Mouse (Mus musculus) MEL (cell line): ENCODE results near the gene Abcb9. TPM values are rescaled to one million over a fixed set of nuclear protein-coding genes. Genes with fewer than 3 reads are reported as not detected.
A peak's percentile ranks its signal among the peaks of the same experiment; 100 is the strongest.

Experiments
- DNase-seq: peaks from one replicate; pipeline ENCODE4 v3.0.0; 2011; ENCODE audit warnings: low read depth, low spot score
- H3K27ac ChIP-seq: 2 replicates; pipeline ENCODE4 v1.5.1; 2012; ENCODE audit warnings: low read depth, mild to moderate bottlenecking, control low read depth, low read length, moderate library complexity; ENCODE audit not compliant: control insufficient read depth
- H3K27me3 ChIP-seq, 2 experiments: fragments of 150-350 bp in 1 of 2; sonication (generic) in 1 of 2; 2 replicates each; pipeline ENCODE4 v1.6.1; 2012; ENCODE audit warnings: low read length in 2 of 2, mild to moderate bottlenecking in 2 of 2, improper control_type of control experiment in 1 of 2, moderate library complexity in 1 of 2; ENCODE audit not compliant: insufficient read depth in 2 of 2, control insufficient read depth in 1 of 2
- H3K36me3 ChIP-seq, 2 experiments: 2 replicates each; pipeline ENCODE4 v1.6.1; 2012 to 2014; ENCODE audit warnings: low read length in 2 of 2, improper control_type of control experiment in 1 of 2, inconsistent platforms in 1 of 2, mild to moderate bottlenecking in 1 of 2; ENCODE audit not compliant: insufficient read depth in 2 of 2, control insufficient read depth in 1 of 2
- H3K4me1 ChIP-seq, 2 experiments: fragments of 150-350 bp in 1 of 2; sonication (generic) in 1 of 2; 2 replicates each; pipeline ENCODE4 v1.6.1; 2012; ENCODE audit warnings: low read length in 2 of 2, improper control_type of control experiment in 1 of 2, mild to moderate bottlenecking in 1 of 2; ENCODE audit not compliant: insufficient read depth in 2 of 2, control insufficient read depth in 1 of 2
- H3K4me3 ChIP-seq, 2 experiments: fragments of 150-350 bp in 1 of 2; sonication (generic) in 1 of 2; 2 replicates each; pipeline ENCODE4 v1.5.1; 2012; ENCODE audit warnings: low read depth in 2 of 2, low read length in 2 of 2, mild to moderate bottlenecking in 2 of 2, moderate library complexity in 2 of 2, control low read depth in 1 of 2, improper control_type of control experiment in 1 of 2; ENCODE audit not compliant: control insufficient read depth in 1 of 2, insufficient read depth in 1 of 2
- H3K79me2 ChIP-seq: 2 replicates; pipeline ENCODE4 v1.6.1; 2012; ENCODE audit warnings: mild to moderate bottlenecking, low read length, moderate library complexity; ENCODE audit not compliant: control insufficient read depth, poor library complexity, insufficient read depth
- H3K9ac ChIP-seq: 2 replicates; pipeline ENCODE4 v1.6.1; 2012; ENCODE audit warnings: low read depth, mild to moderate bottlenecking, control low read depth, low read length, moderate library complexity; ENCODE audit not compliant: control insufficient read depth, poor library complexity, severe bottlenecking
- H3K9me3 ChIP-seq: fragments of 150-350 bp; sonication (generic); replicated peaks from 2 replicates; pipeline ENCODE4 v1.6.1; 2012; ENCODE audit warnings: mild to moderate bottlenecking, low read length, improper control_type of control experiment, moderate library complexity; ENCODE audit not compliant: insufficient read depth
- BHLHE40 ChIP-seq: IDR thresholded peaks from 2 replicates; pipeline ENCODE4 v1.6.1; 2012; ENCODE audit warnings: low read depth, mild to moderate bottlenecking, inconsistent platforms, low read length, improper control_type of control experiment, borderline replicate concordance
- CHD1 ChIP-seq: IDR thresholded peaks from 2 replicates; pipeline ENCODE4 v1.6.1; 2012; ENCODE audit warnings: low read depth, mild to moderate bottlenecking, inconsistent platforms, low read length, improper control_type of control experiment
- CHD2 ChIP-seq: IDR thresholded peaks from 2 replicates; pipeline ENCODE4 v1.6.1; 2011; ENCODE audit warnings: low read length, improper control_type of control experiment
- CTCF ChIP-seq, 3 experiments: IDR thresholded peaks in 2 of 3; conservative IDR thresholded peaks in 1 of 3; 2 replicates each; pipeline ENCODE4 v1.5.1; 2011 to 2012; ENCODE audit warnings: low read length in 3 of 3, low read depth in 2 of 3, mild to moderate bottlenecking in 2 of 3, improper control_type of control experiment in 1 of 3, inconsistent platforms in 1 of 3, mixed read lengths in 1 of 3, moderate library complexity in 1 of 3; ENCODE audit not compliant: control insufficient read depth in 1 of 3, insufficient read depth in 1 of 3, poor library complexity in 1 of 3, severe bottlenecking in 1 of 3
- E2F4 ChIP-seq: IDR thresholded peaks from 2 replicates; pipeline ENCODE4 v1.6.1; 2011; ENCODE audit warnings: low read depth, low read length, improper control_type of control experiment, borderline replicate concordance
- ELF1 ChIP-seq: IDR thresholded peaks from 2 replicates; pipeline ENCODE4 v1.6.1; 2014; ENCODE audit warnings: low read depth, mild to moderate bottlenecking, inconsistent platforms, low read length, improper control_type of control experiment, moderate library complexity
- EP300 ChIP-seq, 2 experiments: IDR thresholded peaks; 2 replicates each; pipeline ENCODE4 v1.6.1; 2011; ENCODE audit warnings: improper control_type of control experiment in 2 of 2, low read length in 2 of 2, low read depth in 1 of 2, mild to moderate bottlenecking in 1 of 2
- ETS1 ChIP-seq: IDR thresholded peaks from 2 replicates; pipeline ENCODE4 v1.6.1; 2012; ENCODE audit warnings: low read depth, mild to moderate bottlenecking, inconsistent platforms, low read length, improper control_type of control experiment, moderate library complexity
- GABPA ChIP-seq: IDR thresholded peaks from 2 replicates; pipeline ENCODE4 v1.6.1; 2012; ENCODE audit warnings: low read depth, mild to moderate bottlenecking, inconsistent platforms, low read length, improper control_type of control experiment, moderate library complexity
- GATA1 ChIP-seq: IDR thresholded peaks from 2 replicates; pipeline ENCODE4 v1.6.1; 2011; ENCODE audit warnings: low read depth, low read length, improper control_type of control experiment
- HCFC1 ChIP-seq: IDR thresholded peaks from 2 replicates; pipeline ENCODE4 v1.6.1; 2012; ENCODE audit warnings: low read depth, mild to moderate bottlenecking, inconsistent platforms, low read length, improper control_type of control experiment, moderate library complexity
- JUND ChIP-seq: IDR thresholded peaks from 2 replicates; pipeline ENCODE4 v1.6.1; 2011; ENCODE audit warnings: low read depth, mild to moderate bottlenecking, improper control_type of control experiment, low read length
- KAT2A ChIP-seq: conservative IDR thresholded peaks from 2 replicates; pipeline ENCODE4 v1.6.1; 2012; ENCODE audit warnings: low read depth, low read length, improper control_type of control experiment, inconsistent platforms
- MAFK ChIP-seq: IDR thresholded peaks from 2 replicates; pipeline ENCODE4 v1.6.1; 2011; ENCODE audit warnings: low read depth, mild to moderate bottlenecking, low read length, improper control_type of control experiment, borderline replicate concordance
- MAZ ChIP-seq: IDR thresholded peaks from 2 replicates; pipeline ENCODE4 v1.6.1; 2012; ENCODE audit warnings: low read depth, mild to moderate bottlenecking, inconsistent platforms, low read length, improper control_type of control experiment
- MEF2A ChIP-seq: IDR thresholded peaks from 2 replicates; pipeline ENCODE4 v1.6.1; 2014; ENCODE audit warnings: low read depth, mild to moderate bottlenecking, inconsistent platforms, low read length, improper control_type of control experiment; ENCODE audit not compliant: poor library complexity, insufficient replicate concordance, severe bottlenecking; ENCODE audit errors: extremely low read depth
- MXI1 ChIP-seq: IDR thresholded peaks from 2 replicates; pipeline ENCODE4 v1.6.1; 2011; ENCODE audit warnings: mild to moderate bottlenecking, low read depth, low read length, improper control_type of control experiment
- MYB ChIP-seq: IDR thresholded peaks from 2 replicates; pipeline ENCODE4 v1.6.1; 2011; ENCODE audit warnings: mild to moderate bottlenecking, low read depth, low read length, improper control_type of control experiment
- MYC ChIP-seq: IDR thresholded peaks from 2 replicates; pipeline ENCODE4 v1.6.1; 2011; ENCODE audit warnings: low read depth, mild to moderate bottlenecking, low read length, improper control_type of control experiment, moderate library complexity
- NELFE ChIP-seq: IDR thresholded peaks from 2 replicates; pipeline ENCODE4 v1.6.1; 2011; ENCODE audit warnings: low read depth, low read length, improper control_type of control experiment
- NRF1 ChIP-seq: IDR thresholded peaks from 2 replicates; pipeline ENCODE4 v1.6.1; 2014; ENCODE audit warnings: low read depth, mild to moderate bottlenecking, inconsistent platforms, low read length, improper control_type of control experiment, moderate library complexity; ENCODE audit not compliant: poor library complexity, insufficient read depth, severe bottlenecking
- POLR2A ChIP-seq, 2 experiments: IDR thresholded peaks; 2 replicates each; pipeline ENCODE4 v1.6.1; 2011 to 2012; ENCODE audit warnings: low read length in 2 of 2, mild to moderate bottlenecking in 2 of 2, control low read depth in 1 of 2, improper control_type of control experiment in 1 of 2, low read depth in 1 of 2, moderate library complexity in 1 of 2; ENCODE audit not compliant: control insufficient read depth in 1 of 2, insufficient read depth in 1 of 2, poor library complexity in 1 of 2
- POLR2AphosphoS2 ChIP-seq: IDR thresholded peaks from 2 replicates; pipeline ENCODE4 v1.6.1; 2011; ENCODE audit warnings: low read length, improper control_type of control experiment
- POLR2AphosphoS5 ChIP-seq: IDR thresholded peaks from 2 replicates; pipeline ENCODE4 v1.6.1; 2012; ENCODE audit warnings: low read depth, borderline replicate concordance, mild to moderate bottlenecking, inconsistent platforms, low read length, moderate library complexity, mixed read lengths
- RAD21 ChIP-seq: IDR thresholded peaks from 2 replicates; pipeline ENCODE4 v1.6.1; 2011; ENCODE audit warnings: mild to moderate bottlenecking, low read depth, low read length, improper control_type of control experiment
- RCOR1 ChIP-seq: IDR thresholded peaks from 2 replicates; pipeline ENCODE4 v1.6.1; 2012; ENCODE audit warnings: low read depth, mild to moderate bottlenecking, inconsistent platforms, low read length, improper control_type of control experiment
- SIN3A ChIP-seq: IDR thresholded peaks from 2 replicates; pipeline ENCODE4 v1.6.1; 2012; ENCODE audit warnings: low read length, improper control_type of control experiment, inconsistent platforms
- SMC3 ChIP-seq: IDR thresholded peaks from 2 replicates; pipeline ENCODE4 v1.6.1; 2011; ENCODE audit warnings: low read depth, low read length, improper control_type of control experiment
- TAL1 ChIP-seq: IDR thresholded peaks from 2 replicates; pipeline ENCODE4 v1.6.1; 2012; ENCODE audit warnings: mild to moderate bottlenecking, inconsistent platforms, low read length, moderate library complexity, mixed read lengths
- TBP ChIP-seq: IDR thresholded peaks from 2 replicates; pipeline ENCODE4 v1.8.0; 2011; ENCODE audit warnings: low read depth, low read length, improper control_type of control experiment
- UBTF ChIP-seq: IDR thresholded peaks from 2 replicates; pipeline ENCODE4 v1.6.1; 2012; ENCODE audit warnings: low read depth, mild to moderate bottlenecking, inconsistent platforms, low read length, improper control_type of control experiment, moderate library complexity, borderline replicate concordance; ENCODE audit not compliant: insufficient read depth
- USF2 ChIP-seq, 2 experiments: IDR thresholded peaks; 2 replicates each; pipeline ENCODE4 v1.6.1; 2011 to 2012; ENCODE audit warnings: improper control_type of control experiment in 2 of 2, low read length in 2 of 2, borderline replicate concordance in 1 of 2, inconsistent platforms in 1 of 2, low read depth in 1 of 2, mild to moderate bottlenecking in 1 of 2; ENCODE audit not compliant: insufficient read depth in 1 of 2
- ZC3H11A ChIP-seq: IDR thresholded peaks from 2 replicates; pipeline ENCODE4 v1.6.1; 2012; ENCODE audit warnings: low read depth, mild to moderate bottlenecking, inconsistent platforms, low read length, improper control_type of control experiment
- ZKSCAN1 ChIP-seq: IDR thresholded peaks from 2 replicates; pipeline ENCODE4 v1.6.1; 2012; ENCODE audit warnings: low read depth, mild to moderate bottlenecking, inconsistent platforms, low read length, improper control_type of control experiment, moderate library complexity
- ZMIZ1 ChIP-seq: IDR thresholded peaks from 2 replicates; pipeline ENCODE4 v1.6.1; 2012; ENCODE audit warnings: low read depth, mild to moderate bottlenecking, inconsistent platforms, low read length, improper control_type of control experiment, moderate library complexity
- ZNF384 ChIP-seq: IDR thresholded peaks from 2 replicates; pipeline ENCODE4 v1.6.1; 2012; ENCODE audit warnings: low read depth, mild to moderate bottlenecking, inconsistent platforms, low read length, improper control_type of control experiment
- polyA plus RNA-seq, 2 experiments: library from polyadenylated mRNA; stranded (reverse) in 1 of 2; unstranded in 1 of 2; fragments of >175 nt in 1 of 2; fragments of >200 nt in 1 of 2; gene quantifications; 2 replicates each; pipeline versions ENCODE4 v1.2.1 to v1.2.4; 2012; ENCODE audit warnings: low replicate concordance in 2 of 2, low read depth in 1 of 2; ENCODE audit not compliant: insufficient read length in 2 of 2, insufficient read depth in 1 of 2, missing spikeins in 1 of 2
- total RNA-seq: library from RNA; depleted of rRNA; stranded (reverse); fragments of 300-350 nt; gene quantifications from 2 replicates; pipeline ENCODE4 v1.2.3, GENCODE M21; 2012

Gene Abcb9
- total and polyA plus RNA-seq, 3 experiments, result 2.4 to 8.1 TPM; not detected in 1

DNA sequence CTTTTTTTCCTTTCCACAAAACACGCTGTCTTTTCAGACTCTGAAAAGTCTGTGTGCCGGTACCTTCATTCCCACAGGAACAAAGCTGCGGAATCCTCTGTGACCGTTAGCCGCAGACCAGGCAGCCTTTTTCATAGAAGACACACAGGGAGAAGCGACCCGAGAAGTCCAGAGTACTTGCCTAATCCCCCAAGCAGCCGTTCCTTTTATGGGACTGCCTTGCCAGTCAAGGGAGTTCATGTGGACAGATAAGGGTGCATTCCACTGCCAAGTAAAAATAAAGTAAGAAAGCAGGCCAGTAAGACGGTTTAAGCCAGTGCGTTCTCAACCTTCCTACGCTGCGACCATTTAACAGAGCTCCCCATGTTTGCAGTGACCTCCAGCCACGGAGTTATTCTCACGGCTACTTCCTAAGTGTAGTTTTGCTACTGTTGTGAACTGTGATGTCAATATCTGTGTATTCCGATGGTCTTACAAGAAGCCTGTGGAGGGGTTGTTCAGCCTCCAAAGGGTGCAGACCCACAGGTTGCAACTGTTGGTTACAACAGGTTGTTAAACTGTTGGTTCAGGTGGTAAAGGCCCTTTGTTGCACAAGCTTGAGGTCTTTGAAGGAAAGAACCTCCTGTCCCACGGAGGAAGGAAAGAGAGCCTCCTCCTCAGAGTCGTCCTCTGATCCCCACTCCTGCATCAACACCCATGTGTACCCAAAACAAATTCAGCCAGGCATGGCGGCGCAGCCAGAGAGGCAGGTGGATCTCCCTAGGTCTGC, 67.7 kb downstream of the Abcb9 start:
- H3K4me3 ChIP-seq, result peak overlapping the region; percentile 3 to 18
- peak overlapping the region; percentile 79 for H3K27ac ChIP-seq
- peak overlapping the region; percentile 56 for H3K9ac ChIP-seq
- peak; percentile 80 for DNase-seq
- H3K36me3 ChIP-seq, result peaks cover 2 to 64% of the 10 kb centered on the region in 2 experiments
- no peaks in the 10 kb centered on the region for H3K9me3 ChIP-seq
- H3K79me2 ChIP-seq, result peaks cover 86% of the 10 kb centered on the region
- no peaks in the 10 kb centered on the region for H3K27me3 ChIP-seq
- H3K4me1 ChIP-seq, result peaks cover 32 to 58% of the 10 kb centered on the region in 2 experiments
- TF ChIP-seq CHD2, result no peak
- TF ChIP-seq GABPA, result no peak
- TF ChIP-seq USF2 (IDR thresholded peaks at IDR 0.05; ENCODE audit: borderline replicate concordance in 1 of 2, insufficient read depth in 1 of 2, low read depth in 1 of 2, low read length in 2 of 2), result no peak
- TF ChIP-seq ZC3H11A, result no peak
- no peak for TF ChIP-seq NRF1
- peak; percentile 48 to 69; a peak in 3 of 4 replicates for TF ChIP-seq EP300 (IDR thresholded peaks at IDR 0.05; ENCODE audit: low read depth in 1 of 2, low read length in 2 of 2)
- peak; percentile 33 for TF ChIP-seq NELFE
- peak; percentile 76 for TF ChIP-seq MYB
- TF ChIP-seq TAL1, result no peak
- TF ChIP-seq MYC, result no peak
- TF ChIP-seq JUND, result no peak
- TF ChIP-seq POLR2AphosphoS5, result no peak
- no peak for TF ChIP-seq CTCF (IDR thresholded peaks at IDR 0.05 in 2 of 3, conservative IDR thresholded peaks at IDR 0.05 in 1 of 3; ENCODE audit: control insufficient read depth in 1 of 3, insufficient read depth in 1 of 3, low read depth in 2 of 3, low read length in 3 of 3, poor library complexity in 1 of 3, severe bottlenecking in 1 of 3)
- no peak for TF ChIP-seq MAFK
- TF ChIP-seq ETS1, result peak; percentile 58
- no peak for TF ChIP-seq BHLHE40
- TF ChIP-seq POLR2A (IDR thresholded peaks at IDR 0.05; ENCODE audit: control insufficient read depth in 1 of 2, insufficient read depth in 1 of 2, low read depth in 1 of 2, low read length in 2 of 2, poor library complexity in 1 of 2), result peak in 1 of 2 experiments; percentile 38; a peak in 1 of 4 replicates
- no peak for TF ChIP-seq ZKSCAN1
- no peak for TF ChIP-seq ZMIZ1
- no peak for TF ChIP-seq HCFC1
- TF ChIP-seq MEF2A, result no peak
- TF ChIP-seq GATA1, result peak; percentile 77
- no peak for TF ChIP-seq POLR2AphosphoS2
- no peak; the same call in 1 of the 2 replicates for TF ChIP-seq CHD1
- no peak for TF ChIP-seq KAT2A
- TF ChIP-seq UBTF, result no peak
- TF ChIP-seq RCOR1, result no peak
- no peak for TF ChIP-seq E2F4
- TF ChIP-seq ZNF384, result no peak
- TF ChIP-seq ELF1, result no peak
- TF ChIP-seq TBP, result 0 out of 2 replicates have a peak, but pooled peaks have one; percentile 55
- no peak for TF ChIP-seq MAZ
- TF ChIP-seq MXI1, result peak; percentile 54
- no peak for TF ChIP-seq RAD21
- no peak for TF ChIP-seq SIN3A
- TF ChIP-seq SMC3, result no peak
